ENCODE assay signal across 24 mouse cellular contexts in genomic region chr7:17082766-17083165, GRCm38 (mm10). TPM values are rescaled to one million over a fixed set of nuclear protein-coding genes. Genes with fewer than 3 reads are reported as not detected.
"Had no signal": no experiment of that assay in that cellular context is flagged by ENCODE, and none has a peak within 500 bp of the region (broad histone marks: within the 10 kb centered on the region; RNA-seq: fewer than 3 reads in every experiment).

No protein-coding gene starts in this region.

- H3K9ac ChIP-seq: limb, embryonic 12.5 days; limb, embryonic 15.5 days; liver, embryonic 14.5 days; liver, postnatal 0 days; lung, embryonic 14.5 days; midbrain, embryonic 13.5 days; neural tube, embryonic 12.5 days had no signal

- H3K36me3 ChIP-seq: limb, embryonic 12.5 days; limb, embryonic 15.5 days; midbrain, embryonic 10.5 days; midbrain, embryonic 13.5 days; neural tube, embryonic 12.5 days had no signal

- H3K9me3 ChIP-seq: limb, embryonic 15.5 days; megakaryocyte, embryonic 14.5 days; midbrain, embryonic 13.5 days; neural tube, embryonic 12.5 days had no signal

- H3K4me1 ChIP-seq: limb, embryonic 12.5 days; limb, embryonic 15.5 days; megakaryocyte, embryonic 14.5 days; midbrain, embryonic 10.5 days; midbrain, embryonic 13.5 days; neural tube, embryonic 12.5 days had no signal

- H3K27me3 ChIP-seq: limb, embryonic 12.5 days; limb, embryonic 15.5 days; midbrain, embryonic 13.5 days; neural tube, embryonic 12.5 days had no signal

- ATAC-seq: liver, postnatal 0 days; lung, postnatal 0 days; midbrain, embryonic 13.5 days; midbrain, embryonic 16.5 days had no signal

- H3K4me3 ChIP-seq: layer of hippocampus, adult 2 months; limb, embryonic 12.5 days; limb, embryonic 15.5 days; megakaryocyte, embryonic 14.5 days; midbrain, embryonic 10.5 days; midbrain, embryonic 13.5 days; neural tube, embryonic 12.5 days had no signal

- DNase-seq: kidney, adult 18-20 months; kidney, adult 9 months; kidney, postnatal 14 days; layer of hippocampus, adult 9-11 months; liver, postnatal 0 days; lung, embryonic 14.5 days; lung, postnatal 36 days; thymus, adult 18-20 months; thymus, postnatal 36 days had no signal

- H3K27ac ChIP-seq: layer of hippocampus, adult 2 months; limb, embryonic 12.5 days; limb, embryonic 15.5 days; liver, embryonic 14.5 days; midbrain, embryonic 10.5 days; midbrain, embryonic 13.5 days; neural tube, embryonic 12.5 days had no signal

- H3K4me2 ChIP-seq: limb, embryonic 12.5 days; limb, embryonic 15.5 days; liver, embryonic 11.5 days; lung, embryonic 14.5 days; midbrain, embryonic 13.5 days; neural tube, embryonic 12.5 days had no signal

RNA-seq across cellular contexts. Expression of gene Psg16, which starts 8.9 kb away (rescaled TPM):
- polyA plus RNA-seq: small intestine, adult 2 months; spleen, adult 2 months had no signal

RNA-seq across cellular contexts. Expression of gene Hif3a, which starts 20.5 kb away (rescaled TPM):
- total RNA-seq: monocyte, adult 5-6 weeks; neutrophil, adult 5-6 weeks had no signal
